Mouse (Mus musculus) frontal cortex, postnatal 14 days (tissue): ENCODE results near the gene Trim17.
"Not testable (repeated sequence)": the region's sequence is repeated elsewhere in the genome, so short reads cannot be mapped to it uniquely, and the experiment has no call there.

Source experiments
- DNase-seq, 2 experiments: peaks; one replicate each; pipeline ENCODE4 v3.0.0; 2022; ENCODE audit warnings: low spot score in 2 of 2

Trim17 gene

GRCm38 (mm10) chr11:58947798-58948528, 6.5 kb upstream of the Trim17 start:
- DNase-seq, result no peak

GRCm38 (mm10) chr11:58948542-58949479, 5.7 kb upstream of the Trim17 start, which contains the start of gene Hist3h2ba:
Gene Hist3h2ba, plus strand, starts transcription at chr11:58948920.
- peak; percentile 73 to 75 for DNase-seq

DNA sequence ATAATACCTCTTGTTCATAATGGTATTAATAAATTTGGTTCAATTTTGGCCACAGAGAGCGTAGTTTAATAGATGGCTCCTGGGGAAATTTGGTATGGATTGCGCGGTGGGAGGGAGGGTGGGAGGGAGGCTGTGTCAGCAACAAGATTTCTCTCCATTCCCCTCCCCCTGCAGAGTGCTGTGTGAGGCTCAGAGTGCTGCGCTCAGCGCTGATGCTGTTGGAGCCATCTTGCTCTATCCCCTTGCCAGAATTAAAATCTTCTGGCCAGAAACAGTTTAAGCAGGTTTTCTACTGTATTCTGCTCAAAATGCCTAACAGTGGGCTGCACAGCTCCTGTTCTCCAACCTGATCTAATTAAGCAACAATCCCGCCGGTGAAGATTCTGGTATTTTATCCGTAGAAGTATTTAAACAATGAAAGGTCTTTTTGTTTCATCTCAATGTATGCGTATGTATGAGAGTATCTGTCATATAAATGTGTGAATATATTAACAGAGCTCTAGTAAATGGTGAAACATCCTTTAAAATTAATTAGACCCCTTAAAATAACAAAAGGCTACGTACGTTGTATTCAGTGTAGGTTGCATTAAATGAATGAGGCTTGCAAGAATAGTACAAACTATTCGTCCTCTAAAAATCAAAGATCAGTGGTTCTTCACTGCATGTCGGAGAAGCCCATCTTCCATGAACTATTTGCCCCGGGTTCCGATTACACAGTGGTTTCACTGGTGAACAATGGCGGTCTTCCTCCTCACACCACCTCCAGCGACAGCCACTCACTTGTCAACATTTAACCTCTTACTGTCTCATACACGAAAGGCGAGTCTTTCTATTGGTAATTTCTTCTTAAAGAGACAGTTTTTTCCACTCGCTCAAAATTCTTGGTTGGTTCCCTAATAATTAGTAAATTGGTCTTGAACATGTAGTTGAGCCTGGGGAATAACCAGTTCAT, 4.7 kb upstream of the Trim17 start:
- peak in 1 of 2 experiments; percentile 49 for DNase-seq

DNA sequence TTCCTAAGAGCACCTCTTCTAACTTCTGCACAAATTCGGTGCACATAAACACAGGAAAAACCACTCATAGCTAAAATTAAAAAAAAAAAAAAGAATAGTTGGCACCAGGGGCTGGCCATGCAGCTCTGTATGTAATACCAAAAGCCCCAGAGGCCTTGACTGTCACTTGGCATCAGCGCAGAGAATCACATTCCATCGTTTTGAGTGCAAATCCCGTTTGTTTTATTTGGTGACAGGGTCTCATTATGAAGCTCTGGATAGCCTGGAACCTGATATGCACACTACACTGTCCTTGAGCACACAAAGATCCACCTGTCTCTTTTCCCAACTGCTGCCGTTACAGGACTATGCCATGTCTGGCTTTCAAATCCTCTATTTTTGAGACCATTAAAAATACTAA, 3.3 kb upstream of the Trim17 start:
- no peak for DNase-seq

DNA sequence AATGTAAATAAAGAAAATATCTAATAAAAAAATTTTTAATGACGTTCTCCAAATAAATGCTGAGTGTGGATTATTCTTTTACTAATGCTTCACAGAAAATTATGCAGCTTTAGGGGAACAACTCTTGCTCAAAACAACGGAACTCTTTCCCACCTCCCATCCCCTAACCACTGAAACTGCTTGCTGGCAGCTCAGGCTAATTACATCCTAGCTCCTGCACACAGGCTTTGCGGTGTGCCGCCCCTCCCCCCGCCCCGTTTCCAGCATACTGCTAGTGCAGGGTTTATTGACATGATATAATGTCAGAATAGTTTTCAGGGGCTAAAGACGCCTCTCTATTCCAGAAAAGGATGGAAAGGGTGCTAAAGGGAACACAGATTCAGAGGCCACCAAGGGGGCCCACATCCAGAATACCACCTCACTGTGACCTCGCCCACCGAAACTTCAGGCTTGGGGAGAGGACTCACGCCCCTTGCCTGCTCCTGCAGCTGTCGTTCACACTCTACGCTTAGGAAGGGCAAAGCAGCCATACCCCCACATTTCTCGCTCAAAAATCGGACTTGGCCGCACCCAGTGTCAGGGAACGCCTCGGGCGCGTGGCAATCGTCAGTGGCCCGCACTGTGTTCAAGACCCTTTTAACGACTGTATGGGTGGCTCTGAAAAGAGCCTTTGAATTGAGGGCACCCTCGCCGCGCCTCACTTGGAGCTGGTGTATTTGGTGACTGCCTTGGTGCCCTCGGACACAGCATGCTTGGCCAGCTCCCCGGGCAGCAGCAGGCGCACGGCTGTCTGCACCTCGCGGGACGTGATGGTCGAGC, 925 bp upstream of the Trim17 start:
- DNase-seq, result no peak

- not testable (repeated sequence) for DNase-seq
Measured at GRCm38 (mm10) chr11:58954170-58954419, 390 bp upstream of the Trim17 start.

GRCm38 (mm10) chr11:58955143-58955867, 820 bp downstream of the Trim17 start:
- no peak for DNase-seq

- DNase-seq, result no peak
Measured at GRCm38 (mm10) chr11:58955868-58956257, 1.4 kb downstream of the Trim17 start.

DNA sequence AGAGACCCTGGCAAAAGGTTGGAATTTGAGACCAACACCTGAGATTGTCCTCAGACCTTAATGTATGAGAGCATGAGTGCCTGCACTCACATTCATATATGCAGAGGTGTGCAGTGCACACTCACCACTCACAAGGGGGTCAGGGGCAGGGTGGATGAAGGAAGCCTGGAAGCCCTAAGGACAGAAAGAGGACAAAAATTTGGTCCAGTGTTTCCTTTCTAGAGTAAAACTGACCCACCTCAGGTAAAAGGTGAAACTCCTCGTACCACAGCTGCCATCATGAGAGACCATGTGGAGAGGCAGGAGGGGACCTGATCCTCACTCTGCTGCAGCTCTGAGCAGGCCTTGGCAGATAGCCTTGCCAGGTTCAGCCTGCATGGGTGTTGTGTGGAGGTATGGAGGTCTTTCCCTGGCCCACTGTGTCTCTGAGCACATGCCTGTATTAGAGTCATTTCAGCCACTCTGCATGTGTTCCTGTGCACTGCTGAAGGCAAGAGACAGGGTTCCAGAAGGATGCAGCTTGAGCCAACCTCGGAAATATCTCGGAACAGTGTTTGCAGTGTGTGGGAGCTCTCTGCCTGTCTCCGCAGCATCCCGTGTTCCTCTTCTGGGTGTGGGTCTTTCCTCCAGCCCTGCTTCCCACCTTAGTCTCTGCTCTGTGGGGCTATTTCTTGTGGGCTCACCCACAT, 2.9 kb downstream of the Trim17 start:
- DNase-seq, result no peak

- no peak for DNase-seq
Measured at GRCm38 (mm10) chr11:58958536-58958935, 4.1 kb downstream of the Trim17 start.

- no peak for DNase-seq
Measured at GRCm38 (mm10) chr11:58959186-58959825, 4.8 kb downstream of the Trim17 start.

DNA sequence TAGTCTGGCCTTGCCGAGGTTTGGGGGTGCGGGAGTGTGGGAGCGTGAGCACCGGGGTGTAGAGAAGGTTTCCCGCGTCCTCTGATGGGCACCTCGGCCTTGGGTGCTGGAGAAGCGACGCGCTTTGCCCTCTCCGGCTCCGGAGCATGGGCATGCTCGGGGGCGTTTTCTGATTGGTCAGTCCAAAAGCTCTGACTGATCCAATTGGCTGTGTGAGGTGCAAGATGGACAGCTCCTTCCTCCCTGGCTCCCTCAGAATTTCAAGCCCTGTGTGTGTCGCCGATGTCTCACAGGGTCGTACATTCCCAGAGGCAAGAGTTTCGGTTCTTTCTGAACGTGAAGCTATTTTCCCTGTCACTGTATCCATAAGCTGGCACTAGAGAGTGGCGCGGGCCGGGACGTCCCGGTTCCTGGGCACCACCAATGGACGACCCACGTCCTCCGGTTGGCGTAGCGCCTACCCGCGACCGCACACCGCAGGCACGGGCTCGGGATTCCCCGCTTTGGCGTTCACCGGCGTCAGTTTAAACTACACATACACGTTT, 5.5 kb downstream of the Trim17 start:
- DNase-seq, result peak in 1 of 2 experiments; percentile 71

DNA sequence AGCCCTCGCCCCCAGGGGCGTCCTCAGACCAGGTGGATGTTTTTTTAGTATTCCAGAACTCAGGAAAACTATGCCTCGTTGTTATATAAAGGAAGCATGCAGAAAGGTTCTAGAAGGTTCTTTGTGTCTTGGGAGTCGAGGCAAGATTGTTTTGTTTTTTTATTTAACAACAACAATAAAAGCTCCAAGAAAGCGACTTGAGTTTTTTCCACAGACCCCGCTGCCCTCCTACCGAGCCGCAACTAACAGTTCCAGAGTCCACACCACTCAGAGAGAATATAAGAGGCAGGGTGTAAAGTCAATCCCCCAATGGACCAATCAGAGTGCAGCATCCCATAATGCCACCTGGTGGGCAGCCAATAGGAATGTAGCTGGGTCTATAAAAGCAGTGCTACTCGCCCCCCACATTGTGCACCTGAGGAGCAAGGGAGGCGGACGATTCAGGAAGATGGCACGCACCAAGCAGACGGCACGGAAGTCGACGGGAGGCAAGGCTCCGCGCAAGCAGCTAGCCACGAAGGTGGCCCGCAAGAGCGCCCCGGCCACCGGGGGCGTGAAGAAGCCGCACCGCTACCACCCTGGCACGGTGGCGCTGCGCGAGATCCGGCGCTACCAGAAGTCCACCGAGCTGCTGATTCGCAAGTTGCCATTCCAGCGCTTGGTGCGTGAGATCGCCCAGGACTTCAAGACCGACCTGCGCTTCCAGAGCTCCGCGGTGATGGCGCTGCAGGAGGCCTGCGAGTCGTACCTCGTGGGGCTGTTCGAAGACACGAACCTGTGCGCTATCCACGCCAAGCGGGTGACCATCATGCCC, 7.1 kb downstream of the Trim17 start:
- peak in 1 of 2 experiments; percentile 10 for DNase-seq

- peak in 1 of 2 experiments; percentile 22 for DNase-seq
Measured at GRCm38 (mm10) chr11:58963543-58963942, 9.1 kb downstream of the Trim17 start.

- peak in 1 of 2 experiments; percentile 2 for DNase-seq
Measured at GRCm38 (mm10) chr11:58964216-58964615, 9.7 kb downstream of the Trim17 start.

DNA sequence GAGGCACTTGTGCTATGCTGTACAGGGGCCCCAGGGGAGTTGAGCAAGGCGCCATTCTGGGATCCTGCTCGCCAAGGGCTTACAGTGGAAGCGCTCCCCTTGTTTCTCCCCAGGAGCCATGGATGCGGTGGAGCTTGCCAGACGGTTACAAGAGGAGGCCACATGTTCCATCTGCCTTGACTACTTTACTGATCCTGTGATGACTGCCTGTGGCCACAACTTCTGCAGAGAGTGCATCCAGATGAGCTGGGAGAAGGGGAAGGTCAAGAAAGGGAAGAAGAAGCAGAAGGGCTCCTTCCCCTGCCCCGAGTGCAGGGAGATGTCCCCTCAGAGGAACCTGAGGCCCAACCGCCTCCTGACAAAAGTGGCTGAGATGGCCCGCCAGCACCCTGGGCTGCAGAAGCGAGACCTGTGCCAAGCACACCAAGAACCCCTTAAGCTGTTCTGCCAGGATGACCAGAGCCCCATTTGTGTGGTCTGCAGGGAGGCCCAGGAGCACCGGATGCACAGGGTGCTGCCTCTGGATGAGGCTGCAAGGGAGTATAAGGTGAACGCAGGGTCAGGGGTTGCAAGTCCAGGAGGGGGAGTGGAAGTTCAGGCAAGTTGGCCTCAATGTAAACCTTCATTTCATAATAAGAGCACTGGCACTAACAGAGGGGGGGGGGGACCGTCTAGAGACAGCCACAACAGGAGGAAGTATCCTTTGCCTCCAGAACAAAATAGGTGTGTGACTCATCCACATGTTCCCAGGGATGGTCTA, 10.7 kb downstream of the Trim17 start:
- no peak for DNase-seq

GRCm38 (mm10) chr11:58967346-58967745, 12.9 kb downstream of the Trim17 start:
- no peak for DNase-seq
